Comparison of ENCODE assay signal across 9 mouse cellular contexts in genomic region chr10:107752351-107753143, GRCm38 (mm10). TPM values are rescaled to one million over a fixed set of nuclear protein-coding genes. Genes with fewer than 3 reads are reported as not detected.
A peak's percentile ranks its signal among the peaks of the same experiment; 100 is the strongest.
DNase-seq lines count a peak whose midpoint lies in the region; ATAC-seq and TF ChIP-seq lines count a peak whose summit lies in the region.
"Had no signal": no experiment of that assay in that cellular context is flagged by ENCODE, and none has a peak within 500 bp of the region (broad histone marks: within the 10 kb centered on the region; RNA-seq: fewer than 3 reads in every experiment).

No protein-coding gene starts in this region.

- intact Hi-C loops in gastrocnemius, postnatal 14 days (cut with DNase I; ENCODE audit: low total_unique reads) = no loop called here

- no peaks in the 10 kb centered on the region for H3K4me1 ChIP-seq in liver, postnatal 0 days (ENCODE audit: insufficient read depth)

- no peak overlapping the region for H3K4me3 ChIP-seq in liver, postnatal 0 days (ENCODE audit: low read depth, low read length)

- no peaks in the 10 kb centered on the region for H3K27me3 ChIP-seq in liver, postnatal 0 days (ENCODE audit: insufficient read depth, low read length)

- no peak for TF ChIP-seq CTCF in liver, postnatal 0 days (IDR thresholded peaks at IDR 0.05; ENCODE audit: low read depth)

- H3K4me2 ChIP-seq in liver, postnatal 0 days (ENCODE audit: low read depth, low read length) = peak overlapping the region; percentile 9; the same call in 1 of the 2 replicates

- no peak for TF ChIP-seq EP300 in liver, postnatal 0 days (IDR thresholded peaks at IDR 0.05; ENCODE audit: low read depth)

- no peak for ATAC-seq in liver, postnatal 0 days
- no peak for ATAC-seq in granulocyte monocyte progenitor cell, adult 5-6 weeks (replicated peaks; ENCODE audit: poor library complexity, severe bottlenecking)

- H3K9ac ChIP-seq in liver, postnatal 0 days (replicated peaks) = no peak overlapping the region

- no peak for DNase-seq in liver, postnatal 0 days
- DNase-seq in liver = no peak
- DNase-seq in frontal cortex, postnatal 25 days (ENCODE audit: low spot score in 2 of 2) = peak; percentile 15 to 54
- DNase-seq in layer of hippocampus, postnatal 25 days (ENCODE audit: extremely low spot score in 1 of 2, low spot score in 1 of 2) = peak; percentile 10 to 27
- DNase-seq in neural tube, embryonic 10.5 days (ENCODE audit: extremely low spot score, low spot score) = peak; percentile 25
- DNase-seq in gastrocnemius, postnatal 14 days = no peak
- DNase-seq in adrenal gland, adult 2 months = no peak

- no peaks in the 10 kb centered on the region for H3K36me3 ChIP-seq in liver, postnatal 0 days (replicated peaks; ENCODE audit: insufficient read depth, low read length)

- no peak overlapping the region for H3K27ac ChIP-seq in liver, postnatal 0 days (ENCODE audit: low read depth)

- no peaks in the 10 kb centered on the region for H3K9me3 ChIP-seq in liver, postnatal 0 days (ENCODE audit: low read length)

- WGBS in liver, postnatal 0 days (ENCODE audit: insufficient replicate concordance) = 32% methylated on average over 15 of the region's 15 CpGs

RNA-seq across cellular contexts. Expression of gene Ptprq, which starts 32.7 kb away (rescaled TPM):
- polyA plus RNA-seq in liver, postnatal 0 days (2015; fragmentation: Nextera tagmentation; extraction: Ambion mirVana) = not detected in 2 replicates
- under 1 TPM; 0.12 to 0.21 TPM for total RNA-seq in layer of hippocampus, postnatal 25 days (2021)
- total RNA-seq in granulocyte monocyte progenitor cell, adult 5-6 weeks (2014; fragmentation: Nextera tagmentation) = not detected in 2 replicates
- total RNA-seq in granulocyte monocyte progenitor cell, adult 5-6 weeks (2017) = not detected in 2 replicates
- under 1 TPM; 0.31 to 0.47 TPM for total RNA-seq in gastrocnemius, postnatal 14 days (2021)
- under 1 TPM; 0.17 to 0.32 TPM for total RNA-seq in adrenal gland, adult 2 months (2021)
- 0.02 TPM in 1 of 2 replicates, not detected in the other for polyA plus RNA-seq in adrenal gland, adult 2 months (2012; rRNA removed)
- total RNA-seq: MEL had no signal

Comparison
In these comparisons a context has a peak if more than half of its experiments do, and no peak if none do; other contexts are left out.
1. DNase-seq: peak in frontal cortex, postnatal 25 days (2 of 2), layer of hippocampus, postnatal 25 days (2 of 2) and neural tube, embryonic 10.5 days (single experiment); none in liver, postnatal 0 days (single experiment), liver (single experiment), gastrocnemius, postnatal 14 days (single experiment) and adrenal gland, adult 2 months (single experiment).